Mouse (Mus musculus): ENCODE data around the gene Zfp341.

Zfp341 gene

GRCm38 (mm10) chr2:154638521-154638920 is 25.4 kb downstream of the Zfp341 start:
- DNase-seq: no peak

- DNase-seq: no peak
Observed at GRCm38 (mm10) chr2:154639115-154639514, 26.0 kb downstream of the Zfp341 start.

- no peak for DNase-seq
Observed at GRCm38 (mm10) chr2:154641176-154641575, 28.1 kb downstream of the Zfp341 start.

- no peak for DNase-seq
Observed at GRCm38 (mm10) chr2:154642005-154642459, 28.9 kb downstream of the Zfp341 start.

- DNase-seq: no peak
Observed at GRCm38 (mm10) chr2:154642712-154643385, 29.8 kb downstream of the Zfp341 start.

GRCm38 (mm10) chr2:154646634-154647033 is 33.5 kb downstream of the Zfp341 start:
- DNase-seq: peak; percentile 29

GRCm38 (mm10) chr2:154648086-154648485 is 35.0 kb downstream of the Zfp341 start:
- peak; percentile 54 for DNase-seq

GRCm38 (mm10) chr2:154650404-154650803 is 37.3 kb downstream of the Zfp341 start:
- no peak for DNase-seq

- DNase-seq: peak; percentile 71
Observed at GRCm38 (mm10) chr2:154651363-154651762, 38.3 kb downstream of the Zfp341 start, which contains the start of gene Chmp4b. Gene Chmp4b, plus strand, starts transcription at chr2:154651705.

- DNase-seq: no peak
Observed at GRCm38 (mm10) chr2:154654976-154655375, 41.9 kb downstream of the Zfp341 start.

- no peak for DNase-seq
Observed at GRCm38 (mm10) chr2:154655878-154656414, 42.8 kb downstream of the Zfp341 start.

GRCm38 (mm10) chr2:154656710-154657485 is 43.8 kb downstream of the Zfp341 start:
- peak; percentile 96 for DNase-seq

- peak; percentile 23 for DNase-seq
Observed at GRCm38 (mm10) chr2:154657486-154658237, 44.6 kb downstream of the Zfp341 start.

- DNase-seq: no peak
Observed at GRCm38 (mm10) chr2:154659070-154659469, 46.0 kb downstream of the Zfp341 start.

- DNase-seq: no peak
Observed at GRCm38 (mm10) chr2:154659531-154660074, 46.5 kb downstream of the Zfp341 start.

- DNase-seq: no peak
Observed at GRCm38 (mm10) chr2:154668680-154669079, 55.6 kb downstream of the Zfp341 start.

- DNase-seq: no peak
Observed at GRCm38 (mm10) chr2:154670106-154670505, 57.0 kb downstream of the Zfp341 start.

- DNase-seq: no peak
Observed at GRCm38 (mm10) chr2:154670741-154671140, 57.6 kb downstream of the Zfp341 start.

GRCm38 (mm10) chr2:154674008-154674407 is 60.9 kb downstream of the Zfp341 start:
- no peak for DNase-seq

- peak; percentile 30 for DNase-seq
Observed at GRCm38 (mm10) chr2:154676653-154677609, 63.8 kb downstream of the Zfp341 start.

GRCm38 (mm10) chr2:154677651-154678139 is 64.6 kb downstream of the Zfp341 start:
- peak; percentile 16 for DNase-seq

All from kidney, adult 18-20 months (tissue).